Mouse (Mus musculus): Measurements from ENCODE around the gene Olfr1061. TPM values are rescaled to one million over a fixed set of nuclear protein-coding genes. Genes with fewer than 3 reads are reported as not detected.
"Not testable (repeated sequence)": the region's sequence is repeated elsewhere in the genome, so short reads cannot be mapped to it uniquely, and the experiment has no call there.

Olfr1061 gene
- polyA plus RNA-seq, 1 experiment from 2014 or later: not detected

- no peak within 1 kb of the TSS for H3K9ac ChIP-seq (replicated peaks; ENCODE audit: low read depth, low read length)
- ATAC-seq (ENCODE audit: insufficient number of reproducible peaks, insufficient read depth, low FRiP score, low read depth): no peak
- H3K36me3 ChIP-seq (ENCODE audit: control insufficient read depth, insufficient read depth, low read length): no peaks in the 10 kb centered on the region
- H3K4me3 ChIP-seq (ENCODE audit: low read depth, low read length): no peak within 1 kb of the TSS
- no peaks in the 10 kb centered on the region for H3K27me3 ChIP-seq (ENCODE audit: control insufficient read depth, insufficient read depth, low read length)
- no peak within 1 kb of the TSS for H3K27ac ChIP-seq (ENCODE audit: low read length)
- no peak within 1 kb of the TSS for H3K4me2 ChIP-seq (replicated peaks; ENCODE audit: low read depth, low read length)
- no peaks in the 10 kb centered on the region for H3K4me1 ChIP-seq (ENCODE audit: control insufficient read depth, insufficient read depth, low read length)
- H3K9me3 ChIP-seq (ENCODE audit: control insufficient read depth, low read depth, low read length): no peaks in the 10 kb centered on the region
Observed at GRCm38 (mm10) chr2:86378293-86378692, 35.6 kb downstream of the Olfr1061 start, which contains the start of gene Olfr1057. Gene Olfr1057, minus strand, starts transcription at chr2:86378393.

- not testable (repeated sequence) for H3K36me3 ChIP-seq (ENCODE audit: control insufficient read depth, insufficient read depth, low read length); ATAC-seq (ENCODE audit: insufficient number of reproducible peaks, insufficient read depth, low FRiP score, low read depth); H3K27me3 ChIP-seq (ENCODE audit: control insufficient read depth, insufficient read depth, low read length); H3K4me2 ChIP-seq (replicated peaks; ENCODE audit: low read depth, low read length); H3K9me3 ChIP-seq (ENCODE audit: control insufficient read depth, low read depth, low read length); H3K4me1 ChIP-seq (ENCODE audit: control insufficient read depth, insufficient read depth, low read length); H3K9ac ChIP-seq (replicated peaks; ENCODE audit: low read depth, low read length); H3K27ac ChIP-seq (ENCODE audit: low read length); H3K4me3 ChIP-seq (ENCODE audit: low read depth, low read length)
- no CpG with 5 or more reads among the region's 6 CpGs for WGBS
Observed at GRCm38 (mm10) chr2:86366342-86366741, 47.5 kb downstream of the Olfr1061 start.

Other genes starting within 250 kb of the Olfr1061 start
- not detected in 2 replicates for gene Olfr1043, start 246.5 kb downstream of the Olfr1061 start, polyA plus RNA-seq (2014; fragmentation: Nextera tagmentation; extraction: Ambion mirVana)
- gene Olfr1044, start 236.2 kb downstream of the Olfr1061 start, polyA plus RNA-seq (2014; fragmentation: Nextera tagmentation; extraction: Ambion mirVana): not detected in 2 replicates
- not detected in 2 replicates for gene Olfr52, start 228.4 kb downstream of the Olfr1061 start, polyA plus RNA-seq (2014; fragmentation: Nextera tagmentation; extraction: Ambion mirVana)
- gene Olfr1045, start 211.0 kb downstream of the Olfr1061 start, polyA plus RNA-seq (2014; fragmentation: Nextera tagmentation; extraction: Ambion mirVana): not detected in 2 replicates
- not detected in 2 replicates for gene Olfr1046, start 194.7 kb downstream of the Olfr1061 start, polyA plus RNA-seq (2014; fragmentation: Nextera tagmentation; extraction: Ambion mirVana)
- not detected in 2 replicates for gene Olfr1047, start 182.6 kb downstream of the Olfr1061 start, polyA plus RNA-seq (2014; fragmentation: Nextera tagmentation; extraction: Ambion mirVana)
- not detected in 2 replicates for gene Olfr1048, start 173.8 kb downstream of the Olfr1061 start, polyA plus RNA-seq (2014; fragmentation: Nextera tagmentation; extraction: Ambion mirVana)
- not detected in 2 replicates for gene Olfr1049, start 155.7 kb downstream of the Olfr1061 start, polyA plus RNA-seq (2014; fragmentation: Nextera tagmentation; extraction: Ambion mirVana)
- not detected in 2 replicates for gene Olfr1051, start 135.0 kb downstream of the Olfr1061 start, polyA plus RNA-seq (2014; fragmentation: Nextera tagmentation; extraction: Ambion mirVana)
- not detected in 2 replicates for gene Olfr1052, start 121.6 kb downstream of the Olfr1061 start, polyA plus RNA-seq (2014; fragmentation: Nextera tagmentation; extraction: Ambion mirVana)
- not detected in 2 replicates for gene Olfr1053, start 98.8 kb downstream of the Olfr1061 start, polyA plus RNA-seq (2014; fragmentation: Nextera tagmentation; extraction: Ambion mirVana)
- not detected in 2 replicates for gene Olfr1054, start 78.6 kb downstream of the Olfr1061 start, polyA plus RNA-seq (2014; fragmentation: Nextera tagmentation; extraction: Ambion mirVana)
- gene Olfr1055, start 63.8 kb downstream of the Olfr1061 start, polyA plus RNA-seq (2014; fragmentation: Nextera tagmentation; extraction: Ambion mirVana): not detected in 2 replicates
- gene Olfr1056, start 51.6 kb downstream of the Olfr1061 start, polyA plus RNA-seq (2014; fragmentation: Nextera tagmentation; extraction: Ambion mirVana): not detected in 2 replicates
- not detected in 2 replicates for gene Olfr1057, start 35.7 kb downstream of the Olfr1061 start, polyA plus RNA-seq (2014; fragmentation: Nextera tagmentation; extraction: Ambion mirVana)
- not detected in 2 replicates for gene Olfr1058, start 25.5 kb downstream of the Olfr1061 start, polyA plus RNA-seq (2014; fragmentation: Nextera tagmentation; extraction: Ambion mirVana)
- gene Olfr1062, start 12.7 kb upstream of the Olfr1061 start, polyA plus RNA-seq (2014; fragmentation: Nextera tagmentation; extraction: Ambion mirVana): not detected in 2 replicates
- gene Olfr1065, start 36.5 kb upstream of the Olfr1061 start, polyA plus RNA-seq (2014; fragmentation: Nextera tagmentation; extraction: Ambion mirVana): not detected in 2 replicates
- gene Olfr1066, start 42.2 kb upstream of the Olfr1061 start, polyA plus RNA-seq (2014; fragmentation: Nextera tagmentation; extraction: Ambion mirVana): not detected in 2 replicates
- gene Olfr228, start 73.3 kb upstream of the Olfr1061 start, polyA plus RNA-seq (2014; fragmentation: Nextera tagmentation; extraction: Ambion mirVana): not detected in 2 replicates
- not detected in 2 replicates for gene Olfr1076, start 94.4 kb upstream of the Olfr1061 start, polyA plus RNA-seq (2014; fragmentation: Nextera tagmentation; extraction: Ambion mirVana)
- not detected in 2 replicates for gene Olfr1079, start 128.4 kb upstream of the Olfr1061 start, polyA plus RNA-seq (2014; fragmentation: Nextera tagmentation; extraction: Ambion mirVana)
- not detected in 2 replicates for gene Olfr1080, start 144.2 kb upstream of the Olfr1061 start, polyA plus RNA-seq (2014; fragmentation: Nextera tagmentation; extraction: Ambion mirVana)
- gene Olfr1082, start 184.9 kb upstream of the Olfr1061 start, polyA plus RNA-seq (2014; fragmentation: Nextera tagmentation; extraction: Ambion mirVana): not detected in 2 replicates
- gene Olfr1084, start 225.7 kb upstream of the Olfr1061 start, polyA plus RNA-seq (2014; fragmentation: Nextera tagmentation; extraction: Ambion mirVana): not detected in 2 replicates
- not detected in 2 replicates for gene Olfr1085, start 248.0 kb upstream of the Olfr1061 start, polyA plus RNA-seq (2014; fragmentation: Nextera tagmentation; extraction: Ambion mirVana)